Mouse (Mus musculus) G1E (cell line): ENCODE data around the gene Snx25. TPM values are rescaled to one million over a fixed set of nuclear protein-coding genes. Genes with fewer than 3 reads are reported as not detected.
"Not testable (repeated sequence)": the region's sequence is repeated elsewhere in the genome, so short reads cannot be mapped to it uniquely, and the experiment has no call there.

Experiments used
- ATAC-seq: 2 replicates; pipeline ENCODE4 v1.8.0; 2016; ENCODE audit warnings: mild to moderate bottlenecking; ENCODE audit not compliant: insufficient number of reproducible peaks, poor library complexity, low FRiP score, severe bottlenecking; ENCODE audit errors: extremely low read depth
- DNase-seq: peaks from one replicate; pipeline ENCODE4 v3.0.0; 2012; ENCODE audit warnings: low spot score
- H3K27me3 ChIP-seq: 2 replicates; pipeline ENCODE4 v1.6.1; 2012; ENCODE audit warnings: mild to moderate bottlenecking, low read length, inconsistent platforms; ENCODE audit not compliant: insufficient read depth
- H3K36me3 ChIP-seq: replicated peaks from 2 replicates; pipeline ENCODE3; 2012; ENCODE audit warnings: mild to moderate bottlenecking, inconsistent platforms
- H3K4me1 ChIP-seq: 2 replicates; pipeline ENCODE4 v1.6.1; 2012; ENCODE audit warnings: low read depth, low read length, inconsistent platforms, mixed read lengths; ENCODE audit not compliant: insufficient read depth
- H3K4me3 ChIP-seq: 2 replicates; pipeline ENCODE4 v1.5.1; 2012; ENCODE audit warnings: low read depth, mild to moderate bottlenecking, inconsistent platforms, low read length, moderate library complexity, mixed read lengths
- H3K9me3 ChIP-seq: replicated peaks from 2 replicates; pipeline ENCODE4 v1.6.1; 2012; ENCODE audit warnings: inconsistent platforms
- CTCF ChIP-seq: IDR thresholded peaks from 2 replicates; pipeline ENCODE4 v1.5.1; 2012; ENCODE audit warnings: low read depth, low read length, inconsistent platforms, mixed read lengths
- GATA1 ChIP-seq: IDR thresholded peaks from 2 replicates; pipeline ENCODE4 v1.6.1; 2012; ENCODE audit warnings: borderline replicate concordance, low read length, inconsistent platforms, mixed read lengths
- GATA2 ChIP-seq: IDR thresholded peaks from 2 replicates; pipeline ENCODE4 v1.6.1; 2012; ENCODE audit warnings: low read depth, low read length, inconsistent platforms, borderline replicate concordance
- POLR2AphosphoS5 ChIP-seq: IDR thresholded peaks from 2 replicates; pipeline ENCODE4 v1.6.1; 2012; ENCODE audit warnings: low read depth, low read length, inconsistent platforms; ENCODE audit not compliant: insufficient replicate concordance
- TAL1 ChIP-seq: conservative IDR thresholded peaks from 2 replicates; pipeline ENCODE4 v1.6.1; 2012; ENCODE audit warnings: low read depth, low read length, inconsistent platforms, mixed read lengths
- polyA plus RNA-seq: library from polyadenylated mRNA; stranded (reverse); fragments of >175 nt; gene quantifications from 2 replicates; pipeline ENCODE4 v1.2.3, GENCODE M21; 2012
- total RNA-seq, 2 experiments: library from RNA; stranded (forward) in 1 of 2; stranded (reverse) in 1 of 2; fragments of 200-1000 nt in 1 of 2; fragments of >200 nt in 1 of 2; fragmentation: Nextera tagmentation in 1 of 2; gene quantifications; 2 replicates each; pipeline ENCODE4 v1.2.3; 2014 to 2017

Gene Snx25
- total and polyA plus RNA-seq, 3 experiments = 13.3 to 38.8 (median 17.4) TPM

- ATAC-seq = no peak
- H3K4me1 ChIP-seq = peaks cover 8% of the 10 kb centered on the region
- H3K9me3 ChIP-seq = no peaks in the 10 kb centered on the region
- DNase-seq = no peak
- H3K27me3 ChIP-seq = no peaks in the 10 kb centered on the region
- TF ChIP-seq POLR2AphosphoS5 (no peak), GATA2 (no peak), GATA1 (no peak), TAL1 (no peak), CTCF (no peak)
- no peak overlapping the region for H3K4me3 ChIP-seq
- peaks cover 70% of the 10 kb centered on the region for H3K36me3 ChIP-seq
Measured at GRCm38 (mm10) chr8:46117172-46117571, 34.8 kb downstream of the Snx25 start.

- not testable (repeated sequence) for DNase-seq, ATAC-seq, H3K4me3 ChIP-seq, H3K27me3 ChIP-seq, H3K4me1 ChIP-seq, H3K9me3 ChIP-seq
- peaks cover 77% of the 10 kb centered on the region for H3K36me3 ChIP-seq
Measured at GRCm38 (mm10) chr8:46113421-46114170, 38.4 kb downstream of the Snx25 start.

- H3K9me3 ChIP-seq = no peaks in the 10 kb centered on the region
- H3K4me1 ChIP-seq = no peaks in the 10 kb centered on the region
- H3K4me3 ChIP-seq = no peak overlapping the region
- DNase-seq (no peak), ATAC-seq (no peak)
- no peaks in the 10 kb centered on the region for H3K27me3 ChIP-seq
- H3K36me3 ChIP-seq = peaks cover 69% of the 10 kb centered on the region
- no peak for TF ChIP-seq TAL1
- TF ChIP-seq CTCF = no peak
Measured at GRCm38 (mm10) chr8:46107690-46108089, 44.3 kb downstream of the Snx25 start.

GRCm38 (mm10) chr8:46103434-46103833, 48.5 kb downstream of the Snx25 start:
- H3K9me3 ChIP-seq = peaks cover 5% of the 10 kb centered on the region
- H3K36me3 ChIP-seq = peaks cover 58% of the 10 kb centered on the region
- no peak for TF ChIP-seq POLR2AphosphoS5
- no peak for TF ChIP-seq CTCF
- no peak for TF ChIP-seq GATA2
- no peak for TF ChIP-seq GATA1
- no peak for TF ChIP-seq TAL1
- DNase-seq (no peak), ATAC-seq (no peak)
- no peaks in the 10 kb centered on the region for H3K4me1 ChIP-seq
- H3K4me3 ChIP-seq = no peak overlapping the region
- no peaks in the 10 kb centered on the region for H3K27me3 ChIP-seq

GRCm38 (mm10) chr8:46092667-46093360, 59.1 kb downstream of the Snx25 start:
- ATAC-seq (no peak), DNase-seq (no peak)
- TF ChIP-seq TAL1 (no peak), GATA1 (no peak), CTCF (no peak), POLR2AphosphoS5 (no peak), GATA2 (no peak)
- no peaks in the 10 kb centered on the region for H3K9me3 ChIP-seq
- no peaks in the 10 kb centered on the region for H3K27me3 ChIP-seq
- H3K4me1 ChIP-seq = no peaks in the 10 kb centered on the region
- H3K36me3 ChIP-seq = peaks cover 66% of the 10 kb centered on the region
- no peak overlapping the region for H3K4me3 ChIP-seq

GRCm38 (mm10) chr8:46083141-46083540, 68.8 kb downstream of the Snx25 start:
- peaks cover 69% of the 10 kb centered on the region for H3K36me3 ChIP-seq
- no peak for DNase-seq
- TF ChIP-seq GATA2 (no peak), GATA1 (no peak), CTCF (no peak), TAL1 (no peak), POLR2AphosphoS5 (no peak)
- no peak overlapping the region for H3K4me3 ChIP-seq
- no peaks in the 10 kb centered on the region for H3K9me3 ChIP-seq
- H3K4me1 ChIP-seq = no peaks in the 10 kb centered on the region
- no peaks in the 10 kb centered on the region for H3K27me3 ChIP-seq
- no peak for ATAC-seq
